Mouse (Mus musculus) forebrain, embryonic 15.5 days (tissue): ENCODE measurements around the gene Tlr13. TPM values are rescaled to one million over a fixed set of nuclear protein-coding genes. Genes with fewer than 3 reads are reported as not detected.

ENCODE experiments used
- ATAC-seq: fragments of 200-750 bp; cut with Nextera tagmentation; replicated peaks from 2 replicates; pipeline ENCODE4 v1.8.0; 2017; ENCODE audit warnings: mild to moderate bottlenecking, moderate TSS enrichment, moderate library complexity
- H3K27ac ChIP-seq: fragments of 300-500 bp; sonication (generic); replicated peaks from 2 replicates; pipeline ENCODE4 v1.5.1; 2015; ENCODE audit warnings: mild to moderate bottlenecking, inconsistent platforms
- H3K27me3 ChIP-seq: fragments of 300-500 bp; sonication (generic); 2 replicates; pipeline ENCODE4 v1.6.1; 2015; ENCODE audit warnings: inconsistent platforms
- H3K36me3 ChIP-seq: fragments of 300-500 bp; sonication (generic); 2 replicates; pipeline ENCODE4 v1.6.1; 2015; ENCODE audit warnings: mild to moderate bottlenecking, inconsistent platforms
- H3K4me1 ChIP-seq: fragments of 300-500 bp; sonication (generic); 2 replicates; pipeline ENCODE4 v1.6.1; 2015; ENCODE audit warnings: inconsistent platforms
- H3K4me2 ChIP-seq: fragments of 300-500 bp; sonication (generic); replicated peaks from 2 replicates; pipeline ENCODE4 v1.6.1; 2015; ENCODE audit warnings: mild to moderate bottlenecking, inconsistent platforms
- H3K4me3 ChIP-seq: fragments of 300-500 bp; sonication (generic); 2 replicates; pipeline ENCODE4 v1.5.1; 2015; ENCODE audit warnings: mild to moderate bottlenecking, inconsistent platforms
- H3K9ac ChIP-seq: fragments of 300-500 bp; sonication (generic); replicated peaks from 2 replicates; pipeline ENCODE4 v1.6.1; 2015; ENCODE audit warnings: mild to moderate bottlenecking, inconsistent platforms
- H3K9me3 ChIP-seq: fragments of 300-500 bp; sonication (generic); 2 replicates; pipeline ENCODE4 v1.6.1; 2016; ENCODE audit warnings: inconsistent platforms
- WGBS: fragments of 180-500 bp; shearing (Covaris S2); methylation state at CpG from one replicate; pipeline ENCODE4 v1.1.7; 2015; ENCODE audit warnings: mixed read lengths; 5-methylcytosine and 5-hydroxymethylcytosine counted together
- polyA plus RNA-seq: library from polyadenylated mRNA; unstranded; fragments of >200 nt; fragmentation: Nextera tagmentation; extraction: Ambion mirVana; gene quantifications from 2 replicates; pipeline ENCODE4 v1.2.1, GENCODE M21; 2015

Tlr13 gene
- polyA plus RNA-seq, 1 experiment from 2014 or later: 0.23 TPM

DNA sequence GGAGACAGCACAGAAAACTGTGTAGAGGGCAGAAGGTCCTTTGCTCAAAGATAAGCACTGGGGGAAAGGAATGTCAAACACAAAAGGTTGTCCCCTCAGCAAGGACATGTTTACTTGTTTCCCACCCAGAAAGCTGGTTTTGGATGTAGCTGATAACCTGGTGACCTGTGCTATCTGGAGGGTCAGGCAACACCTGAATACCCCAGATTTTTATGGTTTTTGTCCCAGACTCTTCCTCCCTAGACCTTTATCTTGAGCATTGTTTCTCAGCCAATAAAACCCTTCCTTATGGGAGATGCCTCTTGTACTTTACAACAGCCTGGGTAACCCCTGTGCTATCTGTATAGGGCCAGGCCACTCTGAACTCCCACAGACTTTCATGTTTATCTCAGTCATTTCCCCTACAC lies 11.2 kb downstream of the Tlr13 start:
- Histone ChIP-seq H3K27me3 (no peaks in the 10 kb centered on the region), H3K9ac (no peak overlapping the region), H3K4me2 (no peak overlapping the region), H3K4me1 (no peaks in the 10 kb centered on the region), H3K36me3 (no peaks in the 10 kb centered on the region), H3K9me3 (no peaks in the 10 kb centered on the region), H3K27ac (no peak overlapping the region), H3K4me3 (no peak overlapping the region)
- no peak for ATAC-seq

- 80% methylated on average over 4 of the region's 4 CpGs for WGBS
- Histone ChIP-seq H3K27me3 (no peaks in the 10 kb centered on the region), H3K36me3 (no peaks in the 10 kb centered on the region), H3K4me2 (no peak overlapping the region), H3K4me1 (no peaks in the 10 kb centered on the region), H3K4me3 (no peak overlapping the region), H3K9me3 (no peaks in the 10 kb centered on the region), H3K27ac (no peak overlapping the region), H3K9ac (no peak overlapping the region)
- ATAC-seq: no peak
Measured at GRCm38 (mm10) chrX:106155892-106156291, 12.9 kb downstream of the Tlr13 start.

DNA sequence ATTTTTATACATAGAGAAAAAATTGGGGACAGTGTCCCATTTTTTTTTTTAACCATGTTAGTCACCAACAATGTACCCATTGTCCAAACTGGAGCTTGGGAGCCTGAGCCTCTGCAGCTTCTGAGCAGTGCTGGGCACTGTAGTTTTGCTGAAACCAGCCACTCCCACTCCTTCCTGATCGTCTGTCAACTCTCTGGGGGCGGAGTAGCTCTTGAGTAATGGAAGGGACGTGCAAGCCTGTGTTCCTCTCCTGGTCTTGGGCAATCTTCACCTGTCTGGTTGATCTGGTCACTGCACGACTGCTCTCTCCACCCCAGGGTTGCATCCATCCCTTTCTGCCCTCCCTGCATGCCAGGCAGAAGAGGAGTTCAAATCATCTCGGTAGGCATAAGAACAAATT lies 21.0 kb downstream of the Tlr13 start:
- ATAC-seq: no peak
- 65% methylated on average over 5 of the region's 5 CpGs for WGBS
- H3K4me3 ChIP-seq: no peak overlapping the region
- no peaks in the 10 kb centered on the region for H3K4me1 ChIP-seq
- H3K27ac ChIP-seq: no peak overlapping the region
- no peak overlapping the region for H3K9ac ChIP-seq
- H3K36me3 ChIP-seq: no peaks in the 10 kb centered on the region
- H3K27me3 ChIP-seq: no peaks in the 10 kb centered on the region
- no peak overlapping the region for H3K4me2 ChIP-seq
- no peaks in the 10 kb centered on the region for H3K9me3 ChIP-seq

- Histone ChIP-seq H3K27me3 (no peaks in the 10 kb centered on the region), H3K4me3 (no peak overlapping the region), H3K27ac (no peak overlapping the region), H3K36me3 (no peaks in the 10 kb centered on the region), H3K4me2 (no peak overlapping the region), H3K9ac (no peak overlapping the region), H3K9me3 (no peaks in the 10 kb centered on the region), H3K4me1 (no peaks in the 10 kb centered on the region)
- no peak for ATAC-seq
- 78% methylated on average over 5 of the region's 5 CpGs for WGBS
Measured at GRCm38 (mm10) chrX:106164555-106164954, 21.6 kb downstream of the Tlr13 start.

GRCm38 (mm10) chrX:106165089-106165488 lies 22.1 kb downstream of the Tlr13 start:
- no peaks in the 10 kb centered on the region for H3K36me3 ChIP-seq
- no peak overlapping the region for H3K9ac ChIP-seq
- WGBS: 73% methylated on average over 1 of the region's 1 CpGs
- no peak overlapping the region for H3K4me2 ChIP-seq
- no peaks in the 10 kb centered on the region for H3K9me3 ChIP-seq
- no peak for ATAC-seq
- no peak overlapping the region for H3K27ac ChIP-seq
- H3K4me3 ChIP-seq: no peak overlapping the region
- H3K27me3 ChIP-seq: no peaks in the 10 kb centered on the region
- H3K4me1 ChIP-seq: no peaks in the 10 kb centered on the region

- 22% methylated on average over 18 of the region's 18 CpGs for WGBS
- Histone ChIP-seq H3K27me3 (no peaks in the 10 kb centered on the region), H3K36me3 (no peaks in the 10 kb centered on the region), H3K27ac (no peak overlapping the region), H3K9ac (0 out of 2 replicates have a peak overlapping the region, but pooled peaks have one; percentile 22), H3K4me2 (peak overlapping the region; percentile 44), H3K4me3 (peak overlapping the region; percentile 32), H3K4me1 (no peaks in the 10 kb centered on the region), H3K9me3 (no peaks in the 10 kb centered on the region)
- peak; percentile 93 for ATAC-seq
Measured at GRCm38 (mm10) chrX:106171106-106171852, 28.3 kb downstream of the Tlr13 start.

GRCm38 (mm10) chrX:106171853-106172154 lies 28.8 kb downstream of the Tlr13 start:
- Histone ChIP-seq H3K4me2 (peak overlapping the region; percentile 44), H3K36me3 (no peaks in the 10 kb centered on the region), H3K9ac (0 out of 2 replicates have a peak overlapping the region, but pooled peaks have one; percentile 22), H3K4me3 (peak overlapping the region; percentile 32; the same call in 1 of the 2 replicates), H3K9me3 (no peaks in the 10 kb centered on the region), H3K27me3 (no peaks in the 10 kb centered on the region), H3K4me1 (no peaks in the 10 kb centered on the region), H3K27ac (no peak overlapping the region)
- peak; percentile 41 for ATAC-seq
- WGBS: 49% methylated on average over 5 of the region's 6 CpGs

DNA sequence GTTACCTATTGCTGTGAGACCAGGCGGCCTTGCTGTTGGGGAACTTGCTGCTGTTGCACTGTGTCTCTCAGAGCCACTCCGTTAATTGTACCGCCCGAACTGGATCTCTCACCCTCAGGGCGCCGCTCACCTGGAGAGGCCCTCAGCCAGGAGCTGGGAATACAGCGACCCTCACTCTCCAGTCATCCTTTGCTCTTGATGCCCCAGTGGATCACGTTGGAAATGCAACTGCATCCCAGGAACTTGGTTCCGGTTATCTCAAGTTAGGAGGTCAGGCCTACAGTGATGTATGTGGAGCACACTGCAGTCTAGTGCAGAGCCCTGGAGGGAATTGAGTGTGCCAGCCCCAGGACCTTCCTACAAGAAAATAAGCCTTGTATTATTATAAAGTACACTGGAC lies 33.3 kb downstream of the Tlr13 start:
- WGBS: 62% methylated on average over 9 of the region's 9 CpGs
- no peak overlapping the region for H3K9ac ChIP-seq
- H3K27me3 ChIP-seq: no peaks in the 10 kb centered on the region
- no peak overlapping the region for H3K4me2 ChIP-seq
- no peaks in the 10 kb centered on the region for H3K36me3 ChIP-seq
- no peak for ATAC-seq
- no peaks in the 10 kb centered on the region for H3K4me1 ChIP-seq
- H3K27ac ChIP-seq: no peak overlapping the region
- no peak overlapping the region for H3K4me3 ChIP-seq
- no peaks in the 10 kb centered on the region for H3K9me3 ChIP-seq

DNA sequence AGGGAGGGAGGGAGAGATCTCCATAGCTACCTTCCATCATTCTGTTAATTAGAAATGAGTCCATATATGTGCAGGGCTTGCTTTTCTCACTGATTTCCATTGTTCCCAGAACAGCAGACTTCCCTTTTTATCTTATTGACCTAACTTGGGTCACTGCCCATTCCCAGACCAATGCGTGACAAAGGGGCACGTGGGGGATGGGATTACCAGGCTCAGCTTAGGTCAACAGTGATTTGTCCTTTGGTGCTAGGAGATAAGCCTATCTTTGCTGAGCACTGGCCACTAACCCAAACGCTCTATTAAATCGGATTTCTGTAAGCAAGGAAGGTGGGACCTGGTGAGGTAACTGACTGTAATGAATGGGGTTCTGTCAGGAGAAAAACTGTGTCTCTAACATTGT lies 41.3 kb downstream of the Tlr13 start:
- Histone ChIP-seq H3K4me2 (no peak overlapping the region), H3K36me3 (no peaks in the 10 kb centered on the region), H3K9ac (no peak overlapping the region), H3K27me3 (no peaks in the 10 kb centered on the region), H3K27ac (no peak overlapping the region), H3K4me3 (no peak overlapping the region), H3K4me1 (peaks cover 21% of the 10 kb centered on the region), H3K9me3 (no peaks in the 10 kb centered on the region)
- no peak for ATAC-seq
- 28% methylated on average over 4 of the region's 4 CpGs for WGBS

GRCm38 (mm10) chrX:106185706-106186105 lies 42.7 kb downstream of the Tlr13 start:
- no peak for ATAC-seq
- H3K9ac ChIP-seq: no peak overlapping the region
- H3K4me1 ChIP-seq: peaks cover 32% of the 10 kb centered on the region
- H3K36me3 ChIP-seq: no peaks in the 10 kb centered on the region
- H3K27ac ChIP-seq: peak overlapping the region; percentile 93
- WGBS: 22% methylated on average over 5 of the region's 5 CpGs
- H3K4me2 ChIP-seq: peak overlapping the region; percentile 42
- no peaks in the 10 kb centered on the region for H3K9me3 ChIP-seq
- H3K4me3 ChIP-seq: no peak overlapping the region
- H3K27me3 ChIP-seq: no peaks in the 10 kb centered on the region

- ATAC-seq: peak; percentile 98
- peaks cover 32% of the 10 kb centered on the region for H3K4me1 ChIP-seq
- whole genome bisulfite sequencing: 23% methylated on average over 43 of the region's 55 CpGs
Measured at GRCm38 (mm10) chrX:106186713-106187649, 44.0 kb downstream of the Tlr13 start, which contains the start of gene Pgk1. Gene Pgk1, plus strand, starts transcription at chrX:106187100.

GRCm38 (mm10) chrX:106187737-106188136 lies 44.7 kb downstream of the Tlr13 start:
- peak overlapping the region; percentile 66 for H3K4me2 ChIP-seq
- H3K27ac ChIP-seq: peak overlapping the region; percentile 63
- no peaks in the 10 kb centered on the region for H3K9me3 ChIP-seq
- ATAC-seq: no peak
- 15% methylated on average over 12 of the region's 12 CpGs for WGBS
- H3K27me3 ChIP-seq: no peaks in the 10 kb centered on the region
- H3K36me3 ChIP-seq: no peaks in the 10 kb centered on the region
- H3K4me1 ChIP-seq: peaks cover 32% of the 10 kb centered on the region
- peak overlapping the region; percentile 53 for H3K9ac ChIP-seq
- peak overlapping the region; percentile 53 for H3K4me3 ChIP-seq

More at GRCm38 (mm10) chrX:106186713-106187649, 44.0 kb downstream of the Tlr13 start, which contains the start of gene Pgk1:
- Histone ChIP-seq H3K9me3 (no peaks in the 10 kb centered on the region), H3K9ac (peak within 1 kb of the TSS; percentile 53), H3K4me2 (peak within 1 kb of the TSS; percentile 66), H3K27me3 (no peaks in the 10 kb centered on the region), H3K27ac (peak within 1 kb of the TSS; percentile 93), H3K36me3 (no peaks in the 10 kb centered on the region), H3K4me3 (peak within 1 kb of the TSS; percentile 53)
